Mouse (Mus musculus) cerebellum, adult 2 months (tissue): Measurements from ENCODE around the gene Znfx1.

Source experiments
- CTCF ChIP-seq: fragments of 200-500 bp; IDR thresholded peaks from 2 replicates; pipeline ENCODE4 v1.5.1; 2011; ENCODE audit warnings: low read depth, mild to moderate bottlenecking, control low read depth, low read length, moderate library complexity, borderline replicate concordance; ENCODE audit not compliant: insufficient read depth
- POLR2A ChIP-seq: fragments of 200-500 bp; IDR thresholded peaks from 2 replicates; pipeline ENCODE4 v1.6.1; 2011; ENCODE audit warnings: low read length, control low read depth, borderline replicate concordance; ENCODE audit not compliant: insufficient read depth

DNA sequence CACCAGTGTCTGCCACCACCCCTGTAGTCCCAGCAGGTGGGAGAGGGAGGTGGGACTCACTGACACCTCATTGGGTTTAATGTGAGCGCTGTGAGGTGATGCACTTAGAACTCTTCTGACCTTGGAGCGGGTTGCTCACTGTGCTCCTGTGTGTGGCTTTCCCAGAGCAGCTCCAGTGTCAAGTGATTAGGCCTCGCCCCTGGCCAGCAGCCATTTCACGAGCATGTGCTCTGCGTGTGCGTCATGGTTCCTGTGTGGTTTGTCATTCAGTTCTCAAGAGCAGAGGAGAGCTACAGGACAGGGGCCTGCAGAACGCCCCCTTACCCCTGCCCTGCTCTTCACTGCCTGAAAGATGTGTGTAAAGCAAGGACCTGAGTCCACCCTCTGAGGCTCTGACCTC is 34.3 kb downstream of the Znfx1 start:
- no peak for TF ChIP-seq CTCF
- no peak for TF ChIP-seq POLR2A
